Mouse (Mus musculus): ENCODE measurements around the gene Rpl22. TPM values are rescaled to one million over a fixed set of nuclear protein-coding genes. Genes with fewer than 3 reads are reported as not detected.
A peak's percentile ranks its signal among the peaks of the same experiment; 100 is the strongest.

Gene Rpl22
- polyA plus RNA-seq, 1 experiment from 2014 or later, result 358 TPM

DNA sequence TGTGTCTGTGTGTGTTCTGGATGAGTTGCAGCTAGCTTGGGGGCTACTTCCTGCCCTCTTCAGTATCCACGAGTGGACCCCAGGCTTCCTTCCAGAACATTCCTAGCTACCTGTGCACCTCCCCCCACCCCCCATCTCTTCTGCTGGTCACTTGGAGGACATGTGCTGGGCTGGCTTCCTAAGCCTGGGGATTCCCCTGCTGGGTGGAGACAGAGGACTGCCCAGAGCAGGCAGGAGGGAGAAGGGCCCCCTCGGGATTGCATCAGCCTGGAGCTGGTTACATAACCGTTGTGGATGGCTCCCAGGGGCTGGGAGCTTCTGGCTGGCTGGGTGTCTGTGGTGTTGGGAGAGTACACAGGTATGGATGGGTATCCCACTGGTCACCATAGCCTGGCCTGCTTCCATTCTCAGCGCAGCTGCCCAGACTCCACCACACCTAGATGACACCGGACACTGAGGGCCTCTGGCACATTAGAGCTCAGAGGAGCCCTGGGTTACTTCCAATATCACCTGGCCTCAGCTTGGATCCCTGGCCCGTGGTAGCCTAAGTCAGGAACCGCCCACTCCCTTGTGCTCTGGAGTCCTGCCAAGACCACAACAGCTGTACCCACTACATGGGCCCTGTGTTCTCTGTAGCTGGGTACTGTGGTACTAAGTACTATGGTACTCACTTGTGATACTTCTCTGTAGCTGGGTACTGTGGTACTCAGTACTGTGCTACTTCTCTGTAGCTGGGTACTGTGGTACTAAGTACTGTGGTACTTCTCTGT, 19.8 kb downstream of the Rpl22 start:
- no peaks in the 10 kb centered on the region for H3K36me3 ChIP-seq
- peaks cover 27% of the 10 kb centered on the region for H3K4me1 ChIP-seq
- DNase-seq (ENCODE audit: low spot score), result no peak
- 64% methylated on average over 7 of the region's 7 CpGs for WGBS
- peaks cover 78% of the 10 kb centered on the region for H3K27me3 ChIP-seq (ENCODE audit: low read depth, poor library complexity, severe bottlenecking)
- no peak overlapping the region for H3K27ac ChIP-seq (replicated peaks)
- no peak overlapping the region for H3K4me3 ChIP-seq
- H3K9me3 ChIP-seq (replicated peaks), result no peaks in the 10 kb centered on the region

- no peak overlapping the region for H3K27ac ChIP-seq (replicated peaks)
- no peak for DNase-seq (ENCODE audit: low spot score)
- peaks cover 69% of the 10 kb centered on the region for H3K27me3 ChIP-seq (ENCODE audit: low read depth, poor library complexity, severe bottlenecking)
- no peaks in the 10 kb centered on the region for H3K9me3 ChIP-seq (replicated peaks)
- no peaks in the 10 kb centered on the region for H3K36me3 ChIP-seq
- 17% methylated on average over 17 of the region's 17 CpGs for WGBS
- peaks cover 26% of the 10 kb centered on the region for H3K4me1 ChIP-seq
- no peak overlapping the region for H3K4me3 ChIP-seq
Observed at GRCm38 (mm10) chr4:152349837-152350381, 24.4 kb downstream of the Rpl22 start.

- DNase-seq (ENCODE audit: low spot score), result no peak
- WGBS, result 36% methylated on average over 8 of the region's 8 CpGs
- peaks cover 69% of the 10 kb centered on the region for H3K27me3 ChIP-seq (ENCODE audit: low read depth, poor library complexity, severe bottlenecking)
- H3K4me3 ChIP-seq, result no peak overlapping the region
- H3K4me1 ChIP-seq, result peaks cover 26% of the 10 kb centered on the region
- H3K27ac ChIP-seq (replicated peaks), result no peak overlapping the region
- no peaks in the 10 kb centered on the region for H3K36me3 ChIP-seq
- no peaks in the 10 kb centered on the region for H3K9me3 ChIP-seq (replicated peaks)
Observed at GRCm38 (mm10) chr4:152350722-152351421, 25.3 kb downstream of the Rpl22 start.

DNA sequence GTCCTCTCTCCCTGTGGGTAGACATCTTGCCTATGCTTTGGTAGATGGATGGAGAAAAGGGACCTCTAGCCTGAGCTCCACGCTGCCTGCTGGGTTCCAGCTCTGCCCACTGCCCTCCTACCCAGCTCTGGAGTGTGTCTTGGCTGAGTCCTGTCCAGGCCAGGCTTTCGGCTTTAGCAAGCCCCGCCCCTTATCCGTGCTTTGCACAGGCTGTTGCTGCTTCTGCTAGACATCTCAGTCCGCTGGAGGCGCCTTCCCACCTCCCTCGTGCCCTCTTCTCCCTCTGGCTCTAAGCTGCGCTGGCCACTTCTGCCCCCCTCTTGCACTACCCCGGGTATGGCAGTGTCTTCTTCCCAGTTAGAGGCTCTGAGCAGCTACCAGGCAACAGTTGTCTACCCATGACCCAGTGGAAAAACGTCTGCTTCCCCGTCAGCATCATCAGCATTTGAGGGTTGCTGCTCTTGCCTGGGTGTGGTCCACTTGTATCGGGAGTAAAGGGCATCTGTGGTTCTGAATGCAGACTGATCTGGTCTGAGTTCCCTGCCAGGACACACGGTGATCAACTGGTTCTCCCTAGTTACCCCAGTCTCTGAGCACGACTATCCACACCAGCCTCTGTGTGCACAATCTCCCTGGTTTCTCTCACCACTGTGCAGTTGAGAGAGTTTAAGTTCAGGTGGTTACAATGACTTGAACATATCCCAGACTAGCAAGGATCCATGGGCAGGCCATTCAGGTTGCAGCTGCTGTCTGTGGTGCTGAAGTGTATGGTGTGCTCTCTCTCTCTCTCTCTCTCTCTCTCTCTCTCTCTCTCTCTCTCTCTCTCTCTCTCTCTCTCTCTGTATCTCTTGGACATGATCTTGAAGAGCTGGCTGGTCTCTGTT, 26.1 kb downstream of the Rpl22 start:
- DNase-seq (ENCODE audit: low spot score), result peak; percentile 41
- 8% methylated on average over 14 of the region's 14 CpGs for WGBS
- H3K36me3 ChIP-seq, result no peaks in the 10 kb centered on the region
- H3K27me3 ChIP-seq (ENCODE audit: low read depth, poor library complexity, severe bottlenecking), result peaks cover 64% of the 10 kb centered on the region
- no peaks in the 10 kb centered on the region for H3K9me3 ChIP-seq (replicated peaks)
- H3K27ac ChIP-seq (replicated peaks), result no peak overlapping the region
- peak overlapping the region; percentile 14; the same call in 1 of the 2 replicates for H3K4me3 ChIP-seq
- peaks cover 29% of the 10 kb centered on the region for H3K4me1 ChIP-seq

- H3K27me3 ChIP-seq (ENCODE audit: low read depth, poor library complexity, severe bottlenecking), result peaks cover 50% of the 10 kb centered on the region
- H3K4me3 ChIP-seq, result no peak overlapping the region
- no peaks in the 10 kb centered on the region for H3K36me3 ChIP-seq
- H3K9me3 ChIP-seq (replicated peaks), result no peaks in the 10 kb centered on the region
- 85% methylated on average over 14 of the region's 14 CpGs for WGBS
- H3K4me1 ChIP-seq, result peaks cover 29% of the 10 kb centered on the region
- no peak for DNase-seq (ENCODE audit: low spot score)
- no peak overlapping the region for H3K27ac ChIP-seq (replicated peaks)
Observed at GRCm38 (mm10) chr4:152353886-152354637, 28.5 kb downstream of the Rpl22 start.

DNA sequence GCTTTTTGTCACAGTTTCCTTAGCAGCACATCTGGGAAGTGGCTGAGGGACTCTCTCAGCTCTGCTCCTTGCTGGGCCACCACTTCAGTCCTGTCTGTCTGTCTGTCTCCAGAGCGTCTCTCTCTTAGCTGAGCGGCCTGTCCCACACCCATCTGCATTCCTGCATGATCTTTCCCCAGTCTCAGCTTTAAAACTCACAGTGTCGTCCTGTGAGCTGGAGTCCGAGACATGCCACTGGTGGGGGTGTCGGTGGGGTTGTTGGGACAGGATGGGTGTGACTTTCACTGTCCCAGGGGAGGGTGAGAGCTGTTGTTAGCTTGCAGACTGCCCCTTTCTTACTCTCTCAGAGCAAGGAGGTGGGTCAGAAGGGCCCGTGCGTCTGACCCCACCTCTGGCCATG, 30.1 kb downstream of the Rpl22 start:
- peaks cover 50% of the 10 kb centered on the region for H3K27me3 ChIP-seq (ENCODE audit: low read depth, poor library complexity, severe bottlenecking)
- H3K4me1 ChIP-seq, result peaks cover 30% of the 10 kb centered on the region

DNA sequence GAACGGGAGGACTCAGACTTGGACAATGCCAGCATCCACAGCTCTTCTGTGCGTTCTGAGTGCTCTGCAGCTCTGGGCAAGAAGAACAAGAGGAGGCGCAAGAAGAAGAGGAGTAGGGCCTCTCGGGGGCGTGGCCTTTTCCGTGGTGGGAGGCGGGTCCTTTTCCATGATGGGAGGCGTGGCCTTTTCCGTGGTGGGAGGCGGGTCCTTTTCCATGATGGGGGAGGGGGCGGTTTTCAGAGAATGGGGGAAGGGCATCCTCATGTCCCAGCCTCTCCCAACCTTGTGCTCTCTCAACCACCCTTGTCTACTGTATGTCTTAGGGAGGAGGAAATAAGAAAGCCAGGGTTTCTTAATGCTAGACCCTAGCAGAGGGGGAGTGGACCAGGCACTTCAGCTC, 34.2 kb downstream of the Rpl22 start:
- no peaks in the 10 kb centered on the region for H3K9me3 ChIP-seq (replicated peaks)
- H3K27ac ChIP-seq (replicated peaks), result no peak overlapping the region
- no peaks in the 10 kb centered on the region for H3K36me3 ChIP-seq
- 11% methylated on average over 11 of the region's 11 CpGs for WGBS
- peaks cover 39% of the 10 kb centered on the region for H3K27me3 ChIP-seq (ENCODE audit: low read depth, poor library complexity, severe bottlenecking)
- H3K4me1 ChIP-seq, result peaks cover 26% of the 10 kb centered on the region
- DNase-seq (ENCODE audit: low spot score), result no peak
- no peak overlapping the region for H3K4me3 ChIP-seq

More for the DNA sequence above, 30.1 kb downstream of the Rpl22 start:
- WGBS, result 73% methylated on average over 7 of the region's 7 CpGs
- Histone ChIP-seq H3K27ac (replicated peaks) (no peak overlapping the region), H3K36me3 (no peaks in the 10 kb centered on the region), H3K4me3 (no peak overlapping the region), H3K9me3 (replicated peaks) (no peaks in the 10 kb centered on the region)
- DNase-seq (ENCODE audit: low spot score), result no peak

GRCm38 (mm10) chr4:152360855-152361254, 35.3 kb downstream of the Rpl22 start:
- H3K27me3 ChIP-seq (ENCODE audit: low read depth, poor library complexity, severe bottlenecking), result peaks cover 39% of the 10 kb centered on the region
- WGBS, result under 1% methylated on average over 24 of the region's 24 CpGs
- no peaks in the 10 kb centered on the region for H3K36me3 ChIP-seq
- H3K4me3 ChIP-seq, result peak overlapping the region; percentile 51
- peak; percentile 77 for DNase-seq (ENCODE audit: low spot score)
- H3K4me1 ChIP-seq, result peaks cover 37% of the 10 kb centered on the region
- H3K27ac ChIP-seq (replicated peaks), result no peak overlapping the region
- H3K9me3 ChIP-seq (replicated peaks), result no peaks in the 10 kb centered on the region

DNA sequence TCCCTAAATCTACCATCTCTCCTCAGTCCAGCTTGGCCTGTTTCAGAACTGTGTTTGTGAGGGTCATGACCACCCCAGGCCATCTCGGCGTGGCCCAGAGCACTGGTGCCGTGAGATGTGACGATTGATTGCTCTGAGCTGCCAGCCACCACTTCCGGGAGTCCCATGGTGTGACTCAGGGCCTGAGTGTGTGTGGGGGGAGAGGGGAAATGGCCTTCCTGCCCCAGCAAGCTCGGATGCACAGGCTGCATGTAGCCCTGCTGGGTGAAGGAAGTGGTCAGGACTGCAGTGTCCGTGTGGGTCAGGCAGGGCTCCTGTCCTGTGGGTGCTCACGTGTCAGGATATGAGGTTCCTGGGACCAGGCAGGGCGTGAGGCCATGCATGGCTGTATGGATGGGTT, 36.6 kb downstream of the Rpl22 start:
- no peak overlapping the region for H3K27ac ChIP-seq (replicated peaks)
- H3K36me3 ChIP-seq, result no peaks in the 10 kb centered on the region
- no peaks in the 10 kb centered on the region for H3K9me3 ChIP-seq (replicated peaks)
- 79% methylated on average over 9 of the region's 9 CpGs for WGBS
- no peak for DNase-seq (ENCODE audit: low spot score)
- no peak overlapping the region for H3K4me3 ChIP-seq
- peaks cover 36% of the 10 kb centered on the region for H3K4me1 ChIP-seq
- H3K27me3 ChIP-seq (ENCODE audit: low read depth, poor library complexity, severe bottlenecking), result peaks cover 39% of the 10 kb centered on the region

DNA sequence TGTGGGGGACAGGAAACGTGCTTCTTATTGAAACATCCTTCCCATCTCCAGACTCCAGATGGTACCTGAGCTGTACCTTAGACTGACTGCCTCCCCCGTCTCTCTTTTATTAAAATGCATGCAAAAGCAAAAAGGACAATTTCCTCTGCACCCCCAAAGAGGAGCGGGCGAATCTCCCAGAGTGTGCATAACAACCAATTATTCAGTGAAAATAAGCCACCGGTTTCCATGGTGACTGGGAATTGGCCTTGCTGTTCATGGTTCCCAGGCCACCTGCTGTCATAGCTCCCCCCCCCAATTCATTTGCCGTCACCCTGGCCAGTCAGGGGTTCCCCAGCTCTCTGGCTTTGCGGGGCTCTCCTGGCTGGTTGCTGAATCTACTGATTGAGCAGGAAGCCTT, 39.7 kb downstream of the Rpl22 start:
- no peak for DNase-seq (ENCODE audit: low spot score)
- H3K4me1 ChIP-seq, result peaks cover 27% of the 10 kb centered on the region

DNA sequence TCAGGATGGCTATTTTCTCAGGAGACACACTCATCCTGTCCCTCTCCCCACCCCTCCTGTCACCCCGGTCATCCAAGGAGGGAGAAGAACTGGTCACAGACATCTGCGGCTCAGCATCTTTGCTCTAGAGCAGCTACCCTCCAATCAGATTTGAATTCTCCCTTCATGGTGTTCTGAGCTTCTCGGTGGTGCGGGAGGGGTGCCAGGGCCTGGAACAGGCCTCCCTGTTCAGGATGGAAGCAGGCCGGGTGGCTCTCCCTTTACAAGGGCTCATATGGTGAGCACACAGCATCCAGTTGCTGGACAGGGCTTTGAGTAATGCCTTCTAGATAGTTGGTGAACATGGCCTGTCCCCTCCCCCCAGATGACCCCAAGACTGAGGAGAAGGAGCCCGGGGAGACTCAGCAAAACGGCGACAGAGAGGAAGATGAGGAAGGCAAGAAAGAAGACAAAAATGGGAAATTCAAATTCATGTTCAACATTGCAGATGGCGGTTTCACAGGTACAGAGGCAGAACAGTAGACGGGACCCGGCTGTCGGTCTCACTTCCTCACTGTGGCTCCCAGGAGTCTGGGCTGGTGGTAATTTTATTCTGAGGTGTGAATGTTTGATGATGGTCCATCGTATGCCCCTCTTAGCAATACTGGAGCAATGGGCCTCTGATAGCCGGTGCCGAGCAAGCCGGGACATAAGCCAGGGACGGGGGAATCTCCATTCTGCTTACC, 57.1 kb downstream of the Rpl22 start:
- H3K36me3 ChIP-seq, result no peaks in the 10 kb centered on the region
- 91% methylated on average over 17 of the region's 17 CpGs for WGBS
- H3K27ac ChIP-seq (replicated peaks), result no peak overlapping the region
- no peak overlapping the region for H3K4me3 ChIP-seq
- no peak for DNase-seq (ENCODE audit: low spot score)
- H3K4me1 ChIP-seq, result peaks cover 5% of the 10 kb centered on the region; the same call in 1 of the 2 replicates
- H3K9me3 ChIP-seq (replicated peaks), result no peaks in the 10 kb centered on the region
- H3K27me3 ChIP-seq (ENCODE audit: low read depth, poor library complexity, severe bottlenecking), result 0 out of 2 replicates have a peak, but pooled peaks cover under 1% of the 10 kb centered on the region

More for the DNA sequence above, 39.7 kb downstream of the Rpl22 start:
- Histone ChIP-seq H3K4me3 (no peak overlapping the region), H3K27me3 (ENCODE audit: low read depth, poor library complexity, severe bottlenecking) (peaks cover 24% of the 10 kb centered on the region), H3K36me3 (no peaks in the 10 kb centered on the region), H3K27ac (replicated peaks) (peak overlapping the region; percentile 67), H3K9me3 (replicated peaks) (no peaks in the 10 kb centered on the region)
- WGBS, result 61% methylated on average over 7 of the region's 7 CpGs
